Mouse (Mus musculus) liver, postnatal 0 days (tissue): ENCODE measurements around the gene 3110040N11Rik.

Source experiments
- CTCF ChIP-seq: sonication (generic); IDR thresholded peaks from 2 replicates; pipeline ENCODE4 v1.5.1; 2016; ENCODE audit warnings: antibody characterized with exemption, low read depth
- EP300 ChIP-seq: IDR thresholded peaks from 2 replicates; pipeline ENCODE4 v1.6.1; 2016; ENCODE audit warnings: antibody characterized with exemption, low read depth, mild to moderate bottlenecking

GRCm38 (mm10) chr7:81788536-81788935 lies 742 bp downstream of the 3110040N11Rik start:
- TF ChIP-seq CTCF, result no peak
- no peak for TF ChIP-seq EP300
